Mouse (Mus musculus) forebrain, embryonic 12.5 days (tissue): ENCODE measurements around the gene Sh2b1. TPM values are rescaled to one million over a fixed set of nuclear protein-coding genes. Genes with fewer than 3 reads are reported as not detected.

Experiments used
- ATAC-seq: fragments of 200-750 bp; cut with Nextera tagmentation; 2 replicates; pipeline ENCODE4 v1.8.0; 2017; ENCODE audit warnings: moderate TSS enrichment; ENCODE audit not compliant: low FRiP score
- H3K27ac ChIP-seq: fragments of 300-500 bp; sonication (generic); 2 replicates; pipeline ENCODE4 v1.5.1; 2016; ENCODE audit warnings: mild to moderate bottlenecking
- H3K27me3 ChIP-seq: fragments of 300-500 bp; sonication (generic); 2 replicates; pipeline ENCODE4 v1.6.1; 2016; ENCODE audit warnings: mild to moderate bottlenecking
- H3K36me3 ChIP-seq: fragments of 300-500 bp; sonication (generic); replicated peaks from 2 replicates; pipeline ENCODE4 v1.6.1; 2016; ENCODE audit warnings: mild to moderate bottlenecking
- H3K4me1 ChIP-seq: fragments of 300-500 bp; sonication (generic); 2 replicates; pipeline ENCODE4 v1.6.1; 2016
- H3K4me2 ChIP-seq: fragments of 300-500 bp; sonication (generic); 2 replicates; pipeline ENCODE4 v1.6.1; 2016; ENCODE audit warnings: mild to moderate bottlenecking, moderate library complexity
- H3K4me3 ChIP-seq: fragments of 300-500 bp; sonication (generic); replicated peaks from 2 replicates; pipeline ENCODE4 v1.5.1; 2016; ENCODE audit warnings: mild to moderate bottlenecking
- H3K9ac ChIP-seq: fragments of 300-500 bp; sonication (generic); 2 replicates; pipeline ENCODE4 v1.6.1; 2016; ENCODE audit warnings: mild to moderate bottlenecking
- H3K9me3 ChIP-seq: fragments of 300-500 bp; sonication (generic); 2 replicates; pipeline ENCODE4 v1.6.1; 2016
- WGBS: fragments of 180-500 bp; shearing (Covaris S2); methylation state at CpG from one replicate; pipeline ENCODE4 v1.1.7; 2016; 5-methylcytosine and 5-hydroxymethylcytosine counted together
- polyA plus RNA-seq: library from polyadenylated mRNA; unstranded; fragments of >200 nt; fragmentation: Nextera tagmentation; extraction: Ambion mirVana; gene quantifications from 2 replicates; pipeline ENCODE4 v1.2.1, GENCODE M21; 2016

The Sh2b1 gene
- 57.7 and 60.2 TPM in 2 replicates for polyA plus RNA-seq

DNA sequence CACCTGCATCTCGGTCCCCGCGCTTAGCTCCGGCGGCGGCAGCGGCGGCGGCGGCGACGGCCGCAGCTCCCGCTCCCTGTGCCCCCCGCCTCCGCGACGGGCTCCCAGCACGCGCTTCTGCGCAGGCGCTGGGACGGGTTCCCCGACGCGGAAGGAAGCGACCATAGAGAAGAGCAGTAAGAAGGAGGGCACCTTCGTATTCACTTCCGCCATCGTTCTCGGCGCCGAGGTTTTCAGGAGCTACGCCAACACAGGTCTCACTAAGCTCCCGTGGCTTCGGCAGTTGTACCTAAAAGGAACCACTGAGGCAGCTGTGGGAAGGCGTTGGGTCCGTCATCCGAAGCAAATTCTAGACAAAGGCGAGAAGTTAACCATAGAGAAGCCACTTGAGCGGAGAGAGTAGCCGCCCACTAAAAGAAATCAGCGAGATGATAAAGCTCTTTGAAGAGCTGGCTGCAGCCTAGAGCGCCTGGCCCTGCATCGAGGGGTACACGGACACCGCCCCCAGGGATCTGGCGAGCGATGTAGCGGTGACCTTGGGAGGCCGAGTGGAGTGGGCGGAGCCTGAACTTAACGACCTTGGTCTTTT lies at the start of gene Sh2b1:
Gene Sh2b1, minus strand, starts transcription at position 432 of the 589 bp plus-strand sequence.
- ATAC-seq, result peak; percentile 91
- H3K36me3 ChIP-seq, result peaks cover 27% of the 10 kb centered on the region
- no peaks in the 10 kb centered on the region for H3K27me3 ChIP-seq
- peaks cover 24% of the 10 kb centered on the region for H3K4me1 ChIP-seq
- H3K27ac ChIP-seq, result peak within 1 kb of the TSS; percentile 95
- H3K9me3 ChIP-seq, result no peaks in the 10 kb centered on the region
- H3K9ac ChIP-seq, result peak within 1 kb of the TSS; percentile 97
- H3K4me2 ChIP-seq, result peak within 1 kb of the TSS; percentile 82
- peak within 1 kb of the TSS; percentile 92 for H3K4me3 ChIP-seq
- WGBS, result under 1% methylated on average over 53 of the region's 53 CpGs

GRCm38 (mm10) chr7:126523316-126523715 lies 48.1 kb upstream of the Sh2b1 start:
- Histone ChIP-seq H3K9me3 (no peaks in the 10 kb centered on the region), H3K4me2 (no peak overlapping the region), H3K27ac (no peak overlapping the region), H3K4me1 (0 out of 2 replicates have a peak, but pooled peaks cover 4% of the 10 kb centered on the region), H3K9ac (no peak overlapping the region), H3K27me3 (no peaks in the 10 kb centered on the region), H3K4me3 (no peak overlapping the region), H3K36me3 (no peaks in the 10 kb centered on the region)
- no peak for ATAC-seq
- WGBS, result 82% methylated on average over 3 of the region's 3 CpGs

- no peak overlapping the region for H3K27ac ChIP-seq
- no peaks in the 10 kb centered on the region for H3K9me3 ChIP-seq
- no peak overlapping the region for H3K4me3 ChIP-seq
- 77% methylated on average over 2 of the region's 2 CpGs for WGBS
- no peaks in the 10 kb centered on the region for H3K27me3 ChIP-seq
- H3K4me2 ChIP-seq, result no peak overlapping the region
- H3K36me3 ChIP-seq, result no peaks in the 10 kb centered on the region
- no peak for ATAC-seq
- no peaks in the 10 kb centered on the region for H3K4me1 ChIP-seq
- no peak overlapping the region for H3K9ac ChIP-seq
Measured at GRCm38 (mm10) chr7:126519513-126519912, 44.3 kb upstream of the Sh2b1 start.

DNA sequence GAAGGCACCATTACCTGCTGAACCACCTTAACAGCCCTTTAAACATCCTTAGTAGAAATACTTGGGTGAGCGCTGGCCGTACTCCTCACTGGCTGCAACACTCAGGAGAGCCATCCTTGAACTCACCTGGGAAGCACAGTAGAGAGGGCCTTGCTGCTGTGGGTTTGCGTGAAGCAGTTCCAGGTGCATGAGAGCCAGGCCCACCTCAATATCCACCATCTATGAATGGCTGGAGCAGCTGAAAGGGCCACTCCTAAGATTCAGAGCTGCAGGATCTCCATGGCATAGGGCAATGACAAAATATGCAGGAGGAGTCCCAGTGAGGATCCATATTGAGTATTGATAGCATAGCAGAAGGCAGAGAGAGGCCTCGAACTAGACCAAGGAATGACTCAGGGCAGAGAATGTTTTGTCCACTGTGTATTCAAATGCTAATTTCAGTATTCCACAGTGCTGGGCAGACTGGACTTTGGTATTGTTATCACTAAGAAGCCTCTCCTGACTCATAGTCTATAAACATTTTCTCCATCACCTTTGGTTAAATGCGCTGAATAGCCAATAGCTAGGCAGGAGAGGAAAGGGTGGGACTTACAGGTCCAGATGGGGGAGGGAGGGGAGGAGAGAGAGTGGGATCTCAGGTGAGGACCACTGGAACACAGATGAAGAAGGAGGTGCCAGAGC lies 43.2 kb upstream of the Sh2b1 start:
- no peaks in the 10 kb centered on the region for H3K4me1 ChIP-seq
- H3K27me3 ChIP-seq, result no peaks in the 10 kb centered on the region
- no peak for ATAC-seq
- no peak overlapping the region for H3K27ac ChIP-seq
- 89% methylated on average over 5 of the region's 5 CpGs for WGBS
- H3K9ac ChIP-seq, result no peak overlapping the region
- H3K4me2 ChIP-seq, result no peak overlapping the region
- H3K36me3 ChIP-seq, result no peaks in the 10 kb centered on the region
- H3K4me3 ChIP-seq, result no peak overlapping the region
- H3K9me3 ChIP-seq, result no peaks in the 10 kb centered on the region

DNA sequence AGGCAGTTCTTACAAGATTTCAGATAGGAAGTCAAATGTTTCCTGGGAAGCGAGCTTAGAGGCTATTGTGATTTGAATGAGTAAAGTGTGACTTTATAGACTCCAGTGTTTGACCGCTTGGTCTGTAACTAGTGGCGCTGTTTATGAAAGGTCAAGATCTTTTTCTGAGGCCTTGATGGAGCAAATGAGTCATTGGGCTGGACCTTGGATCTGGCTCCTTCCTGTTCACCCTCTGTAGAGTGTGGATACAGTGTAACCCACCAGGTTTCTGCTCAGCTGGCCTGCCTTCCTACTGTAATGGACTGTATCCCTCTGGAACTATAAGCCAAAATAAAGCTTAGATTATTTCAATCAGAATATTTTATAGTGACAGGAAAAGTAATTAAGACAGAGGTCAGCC lies 36.1 kb upstream of the Sh2b1 start:
- no peaks in the 10 kb centered on the region for H3K36me3 ChIP-seq
- WGBS, result 77% methylated on average over 3 of the region's 3 CpGs
- no peaks in the 10 kb centered on the region for H3K4me1 ChIP-seq
- H3K27ac ChIP-seq, result no peak overlapping the region
- no peak overlapping the region for H3K4me3 ChIP-seq
- H3K27me3 ChIP-seq, result no peaks in the 10 kb centered on the region
- H3K4me2 ChIP-seq, result no peak overlapping the region
- no peak for ATAC-seq
- H3K9ac ChIP-seq, result no peak overlapping the region
- H3K9me3 ChIP-seq, result no peaks in the 10 kb centered on the region

- no peaks in the 10 kb centered on the region for H3K36me3 ChIP-seq
- ATAC-seq, result no peak
- H3K9ac ChIP-seq, result no peak overlapping the region
- H3K4me1 ChIP-seq, result peaks cover 5% of the 10 kb centered on the region
- no peaks in the 10 kb centered on the region for H3K9me3 ChIP-seq
- no peak overlapping the region for H3K27ac ChIP-seq
- no peak overlapping the region for H3K4me3 ChIP-seq
- no peak overlapping the region for H3K4me2 ChIP-seq
- 93% methylated on average over 8 of the region's 8 CpGs for WGBS
- no peaks in the 10 kb centered on the region for H3K27me3 ChIP-seq
Measured at GRCm38 (mm10) chr7:126507126-126507778, 32.0 kb upstream of the Sh2b1 start.

DNA sequence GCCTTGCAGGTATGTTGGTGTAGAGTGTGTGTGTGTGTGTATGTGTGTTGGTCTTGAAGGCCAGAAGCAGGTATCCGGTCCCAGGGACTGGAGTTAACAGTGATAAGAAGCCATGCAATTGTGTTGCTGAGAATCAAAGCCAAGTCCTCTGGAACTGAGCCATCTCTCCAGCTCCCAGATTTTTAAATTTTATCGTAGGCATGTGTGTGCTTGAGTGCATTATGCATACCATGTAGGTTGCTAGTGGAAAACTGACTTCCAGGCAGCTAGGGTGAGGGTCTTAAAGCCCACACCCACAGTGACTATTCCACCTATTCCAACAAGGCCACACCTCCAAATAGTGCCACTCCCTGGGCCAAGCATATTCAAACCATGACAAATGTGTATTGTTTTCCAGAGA lies 29.7 kb upstream of the Sh2b1 start:
- peaks cover 14% of the 10 kb centered on the region for H3K36me3 ChIP-seq
- no peak overlapping the region for H3K4me3 ChIP-seq
- H3K9me3 ChIP-seq, result no peaks in the 10 kb centered on the region
- peaks cover 18% of the 10 kb centered on the region for H3K4me1 ChIP-seq
- no peak for ATAC-seq
- no peak overlapping the region for H3K9ac ChIP-seq
- H3K27ac ChIP-seq, result no peak overlapping the region
- no peak overlapping the region for H3K4me2 ChIP-seq
- H3K27me3 ChIP-seq, result no peaks in the 10 kb centered on the region
- WGBS, result 82% methylated on average over 2 of the region's 2 CpGs

DNA sequence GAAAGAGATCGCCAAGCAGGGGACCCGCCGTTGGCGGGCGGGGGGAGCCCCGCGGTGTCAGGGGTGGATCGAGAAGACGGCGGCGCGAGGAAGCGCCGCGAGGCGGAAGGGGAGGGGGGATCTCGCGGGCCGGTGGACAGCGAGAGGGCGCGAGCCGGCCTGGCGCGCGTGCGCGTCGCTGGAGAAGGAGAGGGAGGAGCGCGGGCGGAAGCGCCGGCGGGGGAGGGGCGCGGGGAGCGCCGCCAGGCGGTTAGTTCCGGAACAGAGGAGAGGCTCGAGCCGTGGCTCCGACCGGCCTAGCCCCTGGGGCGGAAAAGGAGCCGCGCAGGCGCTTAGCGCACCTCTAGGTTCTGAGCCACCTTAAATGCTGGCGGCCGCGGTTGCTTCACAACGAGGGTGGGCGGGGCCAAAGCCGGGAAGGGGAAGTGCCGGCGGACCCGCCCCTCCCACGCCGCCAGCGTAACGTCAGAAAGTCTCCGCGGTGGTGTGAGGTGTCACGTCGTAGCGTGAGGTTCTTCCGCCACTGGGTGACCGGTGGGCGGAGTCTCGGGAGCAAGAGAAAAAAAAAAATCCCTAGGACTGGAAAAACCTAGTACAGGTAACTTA lies 28.2 kb upstream of the Sh2b1 start, which contains the start of gene Atxn2l:
Gene Atxn2l, minus strand, starts transcription at position 165 of the 606 bp plus-strand sequence.
- Histone ChIP-seq H3K27me3 (no peaks in the 10 kb centered on the region), H3K27ac (peak within 1 kb of the TSS; percentile 99), H3K9ac (peak within 1 kb of the TSS; percentile 100), H3K36me3 (peaks cover 29% of the 10 kb centered on the region), H3K4me1 (peaks cover 18% of the 10 kb centered on the region), H3K9me3 (no peaks in the 10 kb centered on the region), H3K4me3 (peak within 1 kb of the TSS; percentile 93), H3K4me2 (peak within 1 kb of the TSS; percentile 78)
- WGBS, result under 1% methylated on average over 59 of the region's 72 CpGs
- peak; percentile 90 for ATAC-seq

GRCm38 (mm10) chr7:126502751-126503150 lies 27.5 kb upstream of the Sh2b1 start:
- Histone ChIP-seq H3K27me3 (no peaks in the 10 kb centered on the region), H3K36me3 (peaks cover 35% of the 10 kb centered on the region), H3K4me2 (peak overlapping the region; percentile 78), H3K4me3 (peak overlapping the region; percentile 93), H3K4me1 (peaks cover 18% of the 10 kb centered on the region), H3K9ac (peak overlapping the region; percentile 100), H3K27ac (peak overlapping the region; percentile 99), H3K9me3 (no peaks in the 10 kb centered on the region)
- ATAC-seq, result no peak; the same call in 1 of the 2 replicates
- under 1% methylated on average over 40 of the region's 40 CpGs for WGBS

- no peaks in the 10 kb centered on the region for H3K9me3 ChIP-seq
- peak overlapping the region; percentile 99 for H3K27ac ChIP-seq
- no peaks in the 10 kb centered on the region for H3K27me3 ChIP-seq
- peaks cover 18% of the 10 kb centered on the region for H3K4me1 ChIP-seq
- H3K4me3 ChIP-seq, result peak overlapping the region; percentile 93
- peaks cover 41% of the 10 kb centered on the region for H3K36me3 ChIP-seq
- peak overlapping the region; percentile 100 for H3K9ac ChIP-seq
- H3K4me2 ChIP-seq, result peak overlapping the region; percentile 78
- ATAC-seq, result peak; percentile 90
- WGBS, result under 1% methylated on average over 52 of the region's 57 CpGs
Measured at GRCm38 (mm10) chr7:126502023-126502741, 27.0 kb upstream of the Sh2b1 start.

DNA sequence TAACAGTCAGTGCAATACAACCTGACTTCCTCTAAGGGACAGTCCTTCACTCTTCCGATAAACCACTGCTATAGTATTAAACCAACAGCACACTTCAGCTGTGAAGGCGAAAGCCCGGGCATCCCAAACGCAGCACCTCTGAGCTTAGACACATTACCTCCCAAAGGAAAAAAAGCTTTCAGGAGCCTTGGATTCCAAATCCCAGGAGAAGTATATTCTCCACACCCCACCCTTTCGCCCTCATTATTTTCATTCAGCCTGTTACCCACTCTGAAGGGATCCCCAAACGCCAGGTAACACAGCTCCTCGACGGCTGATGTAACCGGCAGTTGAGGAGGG lies 26.4 kb upstream of the Sh2b1 start:
- Histone ChIP-seq H3K4me2 (peak overlapping the region; percentile 78), H3K27me3 (no peaks in the 10 kb centered on the region), H3K36me3 (peaks cover 46% of the 10 kb centered on the region), H3K4me3 (peak overlapping the region; percentile 93), H3K4me1 (peaks cover 18% of the 10 kb centered on the region), H3K27ac (peak overlapping the region; percentile 99), H3K9me3 (no peaks in the 10 kb centered on the region), H3K9ac (peak overlapping the region; percentile 68)
- 4% methylated on average over 9 of the region's 9 CpGs for WGBS
- ATAC-seq, result no peak

- Histone ChIP-seq H3K27me3 (no peaks in the 10 kb centered on the region), H3K36me3 (peaks cover 69% of the 10 kb centered on the region), H3K4me3 (no peak overlapping the region), H3K27ac (no peak overlapping the region), H3K9me3 (no peaks in the 10 kb centered on the region), H3K9ac (no peak overlapping the region), H3K4me2 (no peak overlapping the region), H3K4me1 (peaks cover 18% of the 10 kb centered on the region)
- WGBS, result 93% methylated on average over 7 of the region's 7 CpGs
- no peak for ATAC-seq
Measured at GRCm38 (mm10) chr7:126499416-126499815, 24.2 kb upstream of the Sh2b1 start.
